Mouse (Mus musculus): Measurements from ENCODE around the gene Noc3l. TPM values are rescaled to one million over a fixed set of nuclear protein-coding genes. Genes with fewer than 3 reads are reported as not detected.

Gene Noc3l
- polyA plus RNA-seq, 1 experiment: 8.8 TPM

DNA sequence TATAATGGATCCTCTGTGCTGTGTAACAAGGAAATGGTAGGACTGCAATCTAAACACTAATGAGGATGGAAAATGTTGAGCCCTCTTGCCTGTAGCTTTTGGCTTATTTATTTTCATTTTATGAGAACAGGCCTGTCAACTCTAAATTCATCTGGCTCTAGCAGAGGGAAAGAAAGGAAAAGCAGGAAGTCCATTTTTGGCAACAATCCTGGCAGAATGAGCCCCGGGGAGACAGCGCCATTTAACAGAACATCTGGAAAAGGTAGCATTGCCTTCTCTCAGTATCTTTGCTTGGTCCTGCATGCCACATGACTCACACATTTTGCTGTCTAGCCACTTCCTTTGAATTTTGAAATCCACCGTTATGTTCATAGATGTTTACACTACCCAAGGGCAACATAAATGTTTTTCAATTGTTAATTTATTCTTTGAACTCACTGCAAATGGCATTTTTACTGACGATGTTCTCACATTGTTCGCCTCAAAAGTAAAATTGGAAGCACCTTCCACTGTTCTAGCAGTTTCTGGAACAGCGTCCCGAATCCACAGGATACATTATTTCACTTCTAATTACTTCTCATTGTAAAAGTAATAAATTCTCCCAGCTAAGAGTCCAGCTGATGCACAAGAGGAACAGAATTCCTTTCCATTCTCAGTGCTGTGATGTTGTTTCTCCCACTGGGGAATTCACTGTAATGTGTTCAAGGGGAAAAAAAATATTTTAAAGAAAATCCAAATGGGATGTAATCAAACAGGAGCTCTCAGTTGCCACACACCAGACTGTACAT lies 60.2 kb downstream of the Noc3l start:
- no peak for DNase-seq (ENCODE audit: low spot score)

- DNase-seq (ENCODE audit: low spot score): no peak
These were observed 61.0 kb downstream of the Noc3l start for GRCm38 (mm10) chr19:38758056-38758455.

DNA sequence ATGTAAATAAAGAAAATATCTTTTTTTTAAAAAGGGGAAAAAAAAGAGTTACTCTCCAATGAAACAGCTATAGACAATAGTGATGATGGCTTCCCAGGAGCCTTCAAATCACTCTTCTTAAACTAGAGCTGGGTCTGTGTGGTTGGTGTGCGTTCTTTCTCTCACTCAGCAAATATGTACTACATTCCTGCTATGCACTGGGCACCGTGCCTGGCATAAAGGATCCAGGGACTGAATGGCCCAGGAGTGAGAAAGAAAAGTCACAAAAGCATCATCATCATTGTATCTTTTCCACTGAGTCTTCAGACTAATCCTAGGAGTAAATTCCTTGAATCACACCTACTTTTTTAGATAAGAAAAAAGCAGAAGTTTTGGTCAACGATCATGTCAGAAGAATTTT lies 61.9 kb downstream of the Noc3l start:
- DNase-seq (ENCODE audit: low spot score): no peak

GRCm38 (mm10) chr19:38750192-38750591 lies 68.8 kb downstream of the Noc3l start:
- no peak for DNase-seq (ENCODE audit: low spot score)

- DNase-seq (ENCODE audit: low spot score): no peak
These were observed 72.5 kb downstream of the Noc3l start for GRCm38 (mm10) chr19:38746492-38747014.

GRCm38 (mm10) chr19:38745810-38746491 lies 73.1 kb downstream of the Noc3l start:
- no peak for DNase-seq (ENCODE audit: low spot score)

DNA sequence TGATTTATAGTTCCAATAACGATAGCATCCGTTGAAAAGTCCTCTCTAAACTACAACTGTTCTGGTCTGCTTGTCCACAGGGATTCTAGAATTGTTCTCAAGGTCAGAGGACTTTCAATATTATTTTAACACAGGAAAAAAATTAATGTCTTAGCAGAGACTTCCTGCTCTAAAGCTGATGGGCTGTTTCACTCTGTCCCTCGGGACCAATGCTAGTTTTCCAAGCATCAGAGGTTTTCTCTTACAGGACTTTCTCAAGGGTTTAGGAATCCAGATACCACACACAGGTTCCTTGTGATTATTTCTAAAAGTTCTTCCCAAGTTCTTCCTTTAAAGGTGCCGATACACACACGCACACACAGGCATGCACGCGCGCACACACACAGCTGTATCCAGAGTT lies 74.5 kb downstream of the Noc3l start:
- DNase-seq (ENCODE audit: low spot score): no peak

Other genes starting within 250 kb of the Noc3l start
- 5.7 TPM in 2 replicates for gene Tbc1d12, start 17.3 kb upstream of the Noc3l start, polyA plus RNA-seq (2012; rRNA removed)
- 1.6 and 1.7 TPM in 2 replicates for gene Hells, start 111.7 kb upstream of the Noc3l start, polyA plus RNA-seq (2012; rRNA removed)
- 0.03 TPM in 1 of 2 replicates, not detected in the other for gene Cyp2c55, start 187.8 kb upstream of the Noc3l start, polyA plus RNA-seq (2012; rRNA removed)
- 0.03 TPM in 1 of 2 replicates, not detected in the other for gene Cyp2c65, start 241.8 kb upstream of the Noc3l start, polyA plus RNA-seq (2012; rRNA removed)

Measured in urinary bladder, adult 2 months (tissue).